Mouse (Mus musculus): ENCODE results near the gene Ppp6r2. TPM values are rescaled to one million over a fixed set of nuclear protein-coding genes. Genes with fewer than 3 reads are reported as not detected.

Ppp6r2 gene
- total and polyA plus RNA-seq, 3 experiments = 8.7 to 14.7 (median 10.3) TPM

DNA sequence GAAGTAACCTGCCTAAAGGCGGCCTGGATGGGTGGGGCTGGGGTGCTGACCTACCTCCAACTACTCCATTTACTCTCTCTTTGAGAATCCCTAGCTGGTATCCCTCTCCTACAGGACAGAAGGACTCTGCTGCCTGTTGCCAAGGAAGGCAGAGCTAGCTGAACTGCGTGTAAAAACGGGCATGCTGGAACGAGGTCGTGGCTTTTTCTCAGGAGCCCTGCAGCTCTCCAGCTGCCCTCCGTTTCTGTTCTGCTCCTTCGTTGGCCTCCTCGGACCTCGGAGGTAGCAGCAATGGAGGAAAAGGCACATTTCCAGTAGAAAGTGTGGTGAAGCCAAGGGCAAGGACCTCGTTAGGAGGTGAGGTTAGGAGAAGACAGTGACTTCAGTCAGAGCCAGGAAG, 42.4 kb upstream of the Ppp6r2 start:
- in situ Hi-C loops (cut with MboI; ENCODE audit: low pct_ligation_motif_present, low pct_unique_long_range_greater_than_20kb, low sequenced_read_pairs) (no loop called here), dilution Hi-C loops (cut with MboI; ENCODE audit: extremely low pct_ligation_motif_present, extremely low pct_unique_long_range_greater_than_20kb, low sequenced_read_pairs) (no loop called here)
- Histone ChIP-seq H3K4me2 (ENCODE audit: insufficient read depth, low read depth, poor library complexity, severe bottlenecking) (no peak overlapping the region), H3K79me2 (replicated peaks; ENCODE audit: control insufficient read depth, extremely low read depth, insufficient read depth, poor library complexity, severe bottlenecking) (no peaks in the 10 kb centered on the region), H3K27ac (ENCODE audit: insufficient read depth, low read depth) (no peak overlapping the region), H3K27me3 (replicated peaks) (peaks cover 1% of the 10 kb centered on the region), H3K9ac (ENCODE audit: insufficient read depth, low read depth) (no peak overlapping the region), H3K9me3 (replicated peaks; ENCODE audit: low read length) (no peaks in the 10 kb centered on the region), H3K36me3 (replicated peaks in 1 of 2; ENCODE audit: control insufficient read depth in 1 of 2, insufficient read depth in 1 of 2, low read length in 1 of 2) (peaks cover 23 to 31% of the 10 kb centered on the region in 2 experiments), H3K4me3 (replicated peaks in 1 of 3; ENCODE audit: low read depth in 2 of 3, low read length in 2 of 3, poor library complexity in 1 of 3) (no peak overlapping the region), H3K4me1 (ENCODE audit: control insufficient read depth in 1 of 2, insufficient read depth in 2 of 2) (peaks cover 14 to 61% of the 10 kb centered on the region in 2 experiments)
- no peak for TF ChIP-seq E2F4 (IDR thresholded peaks at IDR 0.05; ENCODE audit: insufficient replicate concordance, low read depth, low read length)
- no peak for TF ChIP-seq ETS1 (conservative IDR thresholded peaks at IDR 0.05; ENCODE audit: low read depth, low read length)
- TF ChIP-seq POLR2AphosphoS2 (IDR thresholded peaks at IDR 0.05; ENCODE audit: low read depth, low read length) = no peak
- no peak for TF ChIP-seq RCOR1 (conservative IDR thresholded peaks at IDR 0.05; ENCODE audit: low read depth, low read length)
- no peak for TF ChIP-seq MYC (IDR thresholded peaks at IDR 0.05; ENCODE audit: low read depth, low read length)
- TF ChIP-seq MAZ (IDR thresholded peaks at IDR 0.05; ENCODE audit: low read depth, low read length) = no peak
- TF ChIP-seq CHD2 (IDR thresholded peaks at IDR 0.05; ENCODE audit: low read length) = no peak
- TF ChIP-seq USF1 (IDR thresholded peaks at IDR 0.05; ENCODE audit: low read depth, low read length) = no peak
- TF ChIP-seq UBTF (IDR thresholded peaks at IDR 0.05; ENCODE audit: low read depth, low read length) = no peak
- no peak for TF ChIP-seq JUN (IDR thresholded peaks at IDR 0.05; ENCODE audit: insufficient read depth, low read depth, low read length)
- DNase-seq (ENCODE audit: extremely low read depth) = no peak

DNA sequence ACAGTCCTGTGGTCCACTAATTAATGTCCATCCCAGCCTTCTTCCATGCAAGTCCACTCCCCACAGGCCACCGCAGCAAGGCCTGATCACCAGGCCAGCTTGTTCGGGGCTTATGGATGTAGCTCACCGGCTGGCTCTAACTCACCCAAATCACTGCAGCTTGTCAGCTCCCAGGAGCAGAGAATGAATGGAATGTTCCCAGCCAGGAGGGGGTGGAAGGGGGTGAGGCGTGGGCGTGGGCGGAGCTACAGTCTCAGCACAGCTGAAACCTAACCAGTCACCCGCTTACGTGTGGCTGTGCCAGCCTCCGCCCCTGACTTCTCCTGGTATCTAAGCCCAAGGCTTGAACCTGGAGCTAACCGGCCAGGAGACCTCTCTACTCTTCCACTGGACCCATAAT, 41.9 kb upstream of the Ppp6r2 start:
- no peak overlapping the region for H3K9ac ChIP-seq (ENCODE audit: insufficient read depth, low read depth)
- H3K79me2 ChIP-seq (replicated peaks; ENCODE audit: control insufficient read depth, extremely low read depth, insufficient read depth, poor library complexity, severe bottlenecking) = no peaks in the 10 kb centered on the region
- dilution Hi-C loops (cut with MboI; ENCODE audit: extremely low pct_ligation_motif_present, extremely low pct_unique_long_range_greater_than_20kb, low sequenced_read_pairs) = no loop called here
- no peak overlapping the region for H3K27ac ChIP-seq (ENCODE audit: insufficient read depth, low read depth)
- TF ChIP-seq ZKSCAN1 (IDR thresholded peaks at IDR 0.05; ENCODE audit: borderline replicate concordance, low read depth, low read length) = no peak
- no peak for TF ChIP-seq UBTF (IDR thresholded peaks at IDR 0.05; ENCODE audit: low read depth, low read length)
- no peak for TF ChIP-seq MXI1 (IDR thresholded peaks at IDR 0.05; ENCODE audit: low read depth, low read length)
- no peak for TF ChIP-seq E2F4 (IDR thresholded peaks at IDR 0.05; ENCODE audit: insufficient replicate concordance, low read depth, low read length)
- TF ChIP-seq ZMIZ1 (IDR thresholded peaks at IDR 0.05; ENCODE audit: low read depth, low read length) = no peak
- TF ChIP-seq RCOR1 (conservative IDR thresholded peaks at IDR 0.05; ENCODE audit: low read depth, low read length) = no peak
- no peak for TF ChIP-seq IRF4 (IDR thresholded peaks at IDR 0.05; ENCODE audit: low read depth, low read length)
- TF ChIP-seq MAZ (IDR thresholded peaks at IDR 0.05; ENCODE audit: low read depth, low read length) = no peak
- no peak for TF ChIP-seq BHLHE40 (IDR thresholded peaks at IDR 0.05; ENCODE audit: low read depth, low read length)
- no peak for TF ChIP-seq ELF1 (IDR thresholded peaks at IDR 0.05; ENCODE audit: low read depth, low read length)
- no peak for TF ChIP-seq USF2 (conservative IDR thresholded peaks at IDR 0.05; ENCODE audit: low read depth, low read length)
- H3K36me3 ChIP-seq (replicated peaks in 1 of 2; ENCODE audit: control insufficient read depth in 1 of 2, insufficient read depth in 1 of 2, low read length in 1 of 2) = peaks cover 23 to 29% of the 10 kb centered on the region in 2 experiments
- DNase-seq (ENCODE audit: extremely low read depth) = no peak
- in situ Hi-C loops (cut with MboI; ENCODE audit: low pct_ligation_motif_present, low pct_unique_long_range_greater_than_20kb, low sequenced_read_pairs) = no loop called here
- H3K4me1 ChIP-seq (ENCODE audit: control insufficient read depth in 1 of 2, insufficient read depth in 2 of 2) = peaks cover 11 to 57% of the 10 kb centered on the region in 2 experiments; a peak in 3 of 4 replicates
- no peaks in the 10 kb centered on the region for H3K9me3 ChIP-seq (replicated peaks; ENCODE audit: low read length)
- H3K27me3 ChIP-seq (replicated peaks) = peaks cover 1% of the 10 kb centered on the region
- H3K4me3 ChIP-seq (replicated peaks in 1 of 3; ENCODE audit: low read depth in 2 of 3, low read length in 2 of 3, poor library complexity in 1 of 3) = no peak overlapping the region
- no peak overlapping the region for H3K4me2 ChIP-seq (ENCODE audit: insufficient read depth, low read depth, poor library complexity, severe bottlenecking)
